Mouse (Mus musculus) kidney, embryonic 14.5 days (tissue): Measurements from ENCODE around the gene Tyw5. TPM values are rescaled to one million over a fixed set of nuclear protein-coding genes. Genes with fewer than 3 reads are reported as not detected.

Source experiments
- polyA plus RNA-seq: library from polyadenylated mRNA; unstranded; fragments of >200 nt; fragmentation: Nextera tagmentation; extraction: Ambion mirVana; gene quantifications from 2 replicates; pipeline ENCODE4 v1.2.1, GENCODE M21; 2014

The Tyw5 gene
- polyA plus RNA-seq, 1 experiment from 2014 or later, result 24.8 TPM

Other genes starting within 250 kb of the Tyw5 start
- gene 1700066M21Rik, start 29.5 kb downstream of the Tyw5 start, polyA plus RNA-seq, result 10.9 and 12.8 TPM in 2 replicates
- 21.1 and 21.2 TPM in 2 replicates for gene Maip1, start 773 bp downstream of the Tyw5 start, polyA plus RNA-seq